Mouse (Mus musculus) forebrain, embryonic 16.5 days (tissue): Measurements from ENCODE around the gene Leprot. TPM values are rescaled to one million over a fixed set of nuclear protein-coding genes. Genes with fewer than 3 reads are reported as not detected.

Experiments
- ATAC-seq: fragments of 200-750 bp; cut with Nextera tagmentation; 2 replicates; pipeline ENCODE4 v1.8.0; 2017; ENCODE audit warnings: mild to moderate bottlenecking, moderate library complexity
- H3K27ac ChIP-seq: fragments of 300-500 bp; sonication (generic); 2 replicates; pipeline ENCODE4 v1.5.1; 2014; ENCODE audit warnings: low read length, control low read depth
- H3K27me3 ChIP-seq: fragments of 300-500 bp; sonication (generic); replicated peaks from 2 replicates; pipeline ENCODE4 v1.6.1; 2014; ENCODE audit warnings: low read length; ENCODE audit not compliant: control insufficient read depth, insufficient read depth
- H3K36me3 ChIP-seq: fragments of 300-500 bp; sonication (generic); 2 replicates; pipeline ENCODE4 v1.6.1; 2014; ENCODE audit not compliant: control insufficient read depth, insufficient read depth
- H3K4me1 ChIP-seq: fragments of 300-500 bp; sonication (generic); replicated peaks from 2 replicates; pipeline ENCODE4 v1.6.1; 2014; ENCODE audit warnings: low read length; ENCODE audit not compliant: control insufficient read depth, insufficient read depth
- H3K4me2 ChIP-seq: fragments of 300-500 bp; sonication (generic); 2 replicates; pipeline ENCODE4 v1.6.1; 2014; ENCODE audit warnings: mild to moderate bottlenecking, low read length, control low read depth
- H3K4me3 ChIP-seq: fragments of 300-500 bp; sonication (generic); replicated peaks from 2 replicates; pipeline ENCODE4 v1.5.1; 2014; ENCODE audit warnings: mild to moderate bottlenecking, low read length, control low read depth
- H3K9ac ChIP-seq: fragments of 300-500 bp; sonication (generic); replicated peaks from 2 replicates; pipeline ENCODE4 v1.6.1; 2014; ENCODE audit warnings: low read depth, low read length, control low read depth
- H3K9me3 ChIP-seq: fragments of 300-500 bp; sonication (generic); 2 replicates; pipeline ENCODE4 v1.6.1; 2016; ENCODE audit warnings: low read length; ENCODE audit not compliant: control insufficient read depth
- WGBS: fragments of 180-500 bp; shearing (Covaris S2); extraction: QIAGEN DNeasy Blood & Tissue Kit; methylation state at CpG from one replicate; pipeline ENCODE4 v1.1.7; 2014; 5-methylcytosine and 5-hydroxymethylcytosine counted together
- polyA plus RNA-seq: library from polyadenylated mRNA; unstranded; fragments of >200 nt; fragmentation: Nextera tagmentation; extraction: Ambion mirVana; gene quantifications from 2 replicates; pipeline ENCODE4 v1.2.1, GENCODE M21; 2015

Gene Leprot
- polyA plus RNA-seq, 1 experiment from 2014 or later = 92.5 TPM

DNA sequence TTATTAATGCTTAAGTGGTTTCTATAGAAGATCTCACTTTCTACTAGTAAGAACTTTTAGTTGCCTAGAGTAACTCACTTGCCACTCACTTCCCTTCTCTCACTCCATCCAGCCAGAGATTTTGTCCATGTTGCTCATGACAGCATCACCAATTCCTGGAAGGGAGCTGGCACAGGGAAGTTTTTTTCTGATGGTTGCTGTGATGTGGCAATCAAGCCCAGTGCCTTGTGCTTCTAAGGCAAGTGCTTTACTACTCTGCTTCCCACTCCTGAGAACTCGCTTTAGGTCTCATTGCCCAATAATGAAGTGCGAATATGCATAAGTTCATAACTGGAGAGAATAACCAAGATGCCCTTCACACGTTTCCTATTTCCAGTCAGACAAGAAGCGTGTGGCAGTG lies 35.1 kb downstream of the Leprot start:
- Histone ChIP-seq H3K36me3 (no peaks in the 10 kb centered on the region), H3K27ac (no peak overlapping the region), H3K27me3 (no peaks in the 10 kb centered on the region), H3K9ac (no peak overlapping the region), H3K4me3 (no peak overlapping the region), H3K9me3 (no peaks in the 10 kb centered on the region), H3K4me2 (no peak overlapping the region), H3K4me1 (no peaks in the 10 kb centered on the region)
- ATAC-seq = no peak
- WGBS = 90% methylated on average over 4 of the region's 4 CpGs

DNA sequence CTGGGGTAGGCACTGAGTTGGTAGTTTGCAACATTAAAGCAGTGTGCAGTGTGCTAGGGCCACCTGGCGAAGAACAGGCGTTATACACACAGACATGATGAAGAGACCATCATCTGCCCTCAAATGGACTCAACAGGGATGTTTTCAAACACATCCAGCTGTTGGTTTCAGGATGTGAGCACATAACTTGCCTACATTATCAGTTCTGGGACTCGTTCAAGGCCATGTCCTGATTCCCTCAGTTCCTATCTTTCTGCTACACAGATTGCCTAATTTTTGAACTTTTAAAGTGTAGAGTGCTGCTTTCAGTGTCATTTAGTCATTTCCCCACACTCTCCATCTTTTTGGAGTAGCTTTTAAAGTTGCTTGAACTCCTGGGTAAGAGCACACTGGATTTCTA lies 35.6 kb downstream of the Leprot start:
- ATAC-seq = no peak
- no peaks in the 10 kb centered on the region for H3K36me3 ChIP-seq
- H3K9me3 ChIP-seq = no peaks in the 10 kb centered on the region
- no peaks in the 10 kb centered on the region for H3K27me3 ChIP-seq
- no peak overlapping the region for H3K4me3 ChIP-seq
- no peaks in the 10 kb centered on the region for H3K4me1 ChIP-seq
- no peak overlapping the region for H3K9ac ChIP-seq
- no peak overlapping the region for H3K27ac ChIP-seq
- H3K4me2 ChIP-seq = no peak overlapping the region
- 89% methylated on average over 3 of the region's 3 CpGs for WGBS

DNA sequence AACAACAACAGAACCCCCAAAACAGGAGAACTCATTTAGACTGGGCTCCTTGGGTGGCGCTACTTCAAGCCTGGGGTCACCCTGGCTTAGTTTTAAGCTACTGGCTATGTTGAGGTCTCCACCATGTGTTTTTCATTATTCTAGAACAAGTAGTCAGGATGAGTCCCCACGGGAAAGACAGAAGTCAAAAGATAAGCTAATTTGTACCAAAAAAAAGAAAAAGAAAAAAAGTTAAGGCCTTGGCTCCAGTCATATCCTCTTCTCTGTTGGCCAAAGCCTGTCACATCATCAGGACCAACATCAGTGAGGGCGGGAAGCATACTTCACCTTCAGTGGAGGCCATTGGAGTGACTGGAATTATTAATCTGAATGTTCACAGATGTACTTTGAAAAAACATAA lies 37.3 kb downstream of the Leprot start:
- H3K9me3 ChIP-seq = no peaks in the 10 kb centered on the region
- H3K9ac ChIP-seq = no peak overlapping the region
- H3K4me2 ChIP-seq = no peak overlapping the region
- ATAC-seq = no peak
- H3K4me3 ChIP-seq = no peak overlapping the region
- no peaks in the 10 kb centered on the region for H3K36me3 ChIP-seq
- H3K4me1 ChIP-seq = no peaks in the 10 kb centered on the region
- no peak overlapping the region for H3K27ac ChIP-seq
- no peaks in the 10 kb centered on the region for H3K27me3 ChIP-seq
- WGBS = 87% methylated on average over 3 of the region's 3 CpGs

DNA sequence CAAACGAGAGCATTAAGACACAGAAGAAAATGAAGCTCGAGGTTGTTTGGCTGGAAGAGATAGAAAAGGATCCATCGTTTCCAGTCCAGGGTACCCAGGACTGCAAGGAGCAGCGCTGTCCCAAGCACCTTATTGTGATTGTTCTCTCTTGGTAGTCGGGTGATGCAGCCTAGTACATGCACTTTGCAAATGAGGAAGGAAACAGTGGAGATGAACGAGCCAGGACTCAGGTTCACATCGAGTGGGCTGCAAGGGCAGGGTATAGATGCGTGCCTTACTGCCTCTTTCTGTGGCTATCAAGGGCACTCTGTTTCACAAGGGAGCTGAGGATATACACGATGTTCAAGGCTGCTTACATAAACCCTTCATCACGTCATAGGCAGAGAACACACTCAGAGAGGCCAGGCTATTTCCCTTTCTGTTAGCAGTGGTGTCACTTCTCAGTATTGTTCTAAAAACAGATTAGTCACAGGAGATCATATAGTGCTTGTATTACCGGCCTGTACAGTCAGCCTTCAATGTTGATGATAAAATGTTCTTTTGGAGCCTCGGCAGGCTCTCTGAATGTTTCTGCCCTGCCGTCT lies 38.8 kb downstream of the Leprot start:
- H3K27me3 ChIP-seq = no peaks in the 10 kb centered on the region
- no peaks in the 10 kb centered on the region for H3K4me1 ChIP-seq
- no peak overlapping the region for H3K4me2 ChIP-seq
- H3K9ac ChIP-seq = no peak overlapping the region
- no peaks in the 10 kb centered on the region for H3K36me3 ChIP-seq
- H3K9me3 ChIP-seq = no peaks in the 10 kb centered on the region
- no peak for ATAC-seq
- H3K4me3 ChIP-seq = no peak overlapping the region
- 82% methylated on average over 13 of the region's 13 CpGs for WGBS
- H3K27ac ChIP-seq = no peak overlapping the region

DNA sequence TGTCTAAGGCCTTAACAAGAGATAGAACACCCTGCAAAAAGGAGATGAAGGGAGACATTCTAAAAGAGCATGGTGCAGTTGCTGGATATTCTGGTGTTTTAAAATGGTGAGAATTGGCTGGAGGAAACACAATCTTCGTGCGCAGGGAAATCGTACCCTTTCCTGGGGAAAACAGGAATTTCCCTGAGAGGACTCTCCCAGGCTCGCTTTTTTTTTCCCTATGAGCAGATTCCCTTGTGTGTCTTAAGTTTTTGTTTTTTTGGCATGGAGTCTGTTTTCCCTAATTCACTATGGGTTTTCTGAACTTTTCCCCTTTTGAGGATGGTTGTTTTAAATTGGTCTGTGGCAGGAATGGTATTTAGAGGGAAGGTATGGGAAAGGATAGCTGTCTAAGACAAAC lies 41.7 kb downstream of the Leprot start:
- H3K4me2 ChIP-seq = no peak overlapping the region
- no peak overlapping the region for H3K9ac ChIP-seq
- no peaks in the 10 kb centered on the region for H3K4me1 ChIP-seq
- no peak overlapping the region for H3K27ac ChIP-seq
- H3K36me3 ChIP-seq = no peaks in the 10 kb centered on the region
- no peak for ATAC-seq
- 93% methylated on average over 4 of the region's 4 CpGs for WGBS
- H3K9me3 ChIP-seq = no peaks in the 10 kb centered on the region
- H3K4me3 ChIP-seq = no peak overlapping the region
- H3K27me3 ChIP-seq = no peaks in the 10 kb centered on the region

DNA sequence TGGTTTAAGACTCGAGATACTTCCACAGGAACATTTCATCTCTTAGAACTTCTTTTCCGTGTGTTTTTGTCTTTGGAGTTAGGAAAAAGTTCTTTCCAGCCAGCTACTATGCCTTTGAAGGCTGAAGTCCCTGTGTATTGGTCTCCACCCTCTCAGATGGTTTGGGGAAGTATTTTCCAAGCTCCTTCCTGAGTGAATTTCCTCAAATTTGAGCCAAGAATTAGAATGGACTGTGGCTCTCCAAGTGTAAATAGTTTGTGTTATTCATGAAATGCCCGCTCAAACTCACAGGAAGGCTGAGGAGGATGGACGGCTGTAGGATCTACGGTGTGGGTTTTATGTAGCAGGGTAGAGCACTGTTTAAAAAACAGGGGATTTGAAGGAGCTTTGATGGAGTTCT lies 42.1 kb downstream of the Leprot start:
- no peak overlapping the region for H3K27ac ChIP-seq
- no peaks in the 10 kb centered on the region for H3K36me3 ChIP-seq
- no peak for ATAC-seq
- H3K4me3 ChIP-seq = no peak overlapping the region
- no peaks in the 10 kb centered on the region for H3K9me3 ChIP-seq
- H3K9ac ChIP-seq = no peak overlapping the region
- WGBS = 80% methylated on average over 5 of the region's 5 CpGs
- H3K4me2 ChIP-seq = no peak overlapping the region
- no peaks in the 10 kb centered on the region for H3K27me3 ChIP-seq
- H3K4me1 ChIP-seq = no peaks in the 10 kb centered on the region

DNA sequence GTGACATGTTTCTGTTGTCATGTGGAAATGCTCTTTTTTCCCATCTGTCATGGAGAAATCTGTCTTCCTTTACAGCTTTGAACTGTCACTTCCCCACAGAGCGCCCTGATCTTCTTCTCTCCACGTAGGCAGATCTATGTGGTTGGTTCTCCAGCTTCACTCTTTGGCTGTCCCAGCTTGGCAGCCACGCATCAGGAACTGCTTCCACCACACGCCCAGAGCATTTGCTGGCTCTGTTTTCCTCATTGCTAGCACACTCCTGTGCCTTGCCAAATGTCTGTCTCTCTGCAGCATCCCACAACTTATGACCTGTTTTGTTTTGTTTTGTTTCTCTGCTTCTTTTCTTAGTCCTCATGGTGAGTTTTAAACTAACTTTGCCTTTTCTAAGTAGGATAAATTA lies 45.4 kb downstream of the Leprot start:
- no peaks in the 10 kb centered on the region for H3K27me3 ChIP-seq
- no peaks in the 10 kb centered on the region for H3K4me1 ChIP-seq
- H3K4me3 ChIP-seq = no peak overlapping the region
- H3K36me3 ChIP-seq = no peaks in the 10 kb centered on the region
- H3K4me2 ChIP-seq = no peak overlapping the region
- no peak overlapping the region for H3K27ac ChIP-seq
- H3K9me3 ChIP-seq = no peaks in the 10 kb centered on the region
- 78% methylated on average over 4 of the region's 4 CpGs for WGBS
- ATAC-seq = no peak
- H3K9ac ChIP-seq = no peak overlapping the region

DNA sequence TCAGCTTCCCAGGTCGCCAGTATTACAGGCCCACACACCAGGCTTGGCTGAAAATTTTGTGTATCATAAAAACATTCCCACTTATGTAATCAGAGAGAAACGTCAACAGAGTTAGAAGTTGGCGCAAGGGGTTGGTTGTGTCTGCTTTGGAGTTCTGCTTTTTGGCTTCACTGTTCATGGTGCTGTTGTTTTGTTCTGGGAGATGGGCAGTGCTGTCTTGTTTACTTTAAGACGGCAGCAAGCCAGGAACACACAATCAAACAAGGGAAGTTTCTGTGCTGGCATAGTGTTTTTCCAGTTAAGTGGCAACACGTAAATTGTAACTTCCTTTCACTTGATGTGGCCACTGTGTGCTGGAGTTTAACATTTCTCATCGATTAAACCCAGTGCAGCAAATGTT lies 47.0 kb downstream of the Leprot start:
- Histone ChIP-seq H3K36me3 (no peaks in the 10 kb centered on the region), H3K27me3 (no peaks in the 10 kb centered on the region)
- ATAC-seq = no peak

DNA sequence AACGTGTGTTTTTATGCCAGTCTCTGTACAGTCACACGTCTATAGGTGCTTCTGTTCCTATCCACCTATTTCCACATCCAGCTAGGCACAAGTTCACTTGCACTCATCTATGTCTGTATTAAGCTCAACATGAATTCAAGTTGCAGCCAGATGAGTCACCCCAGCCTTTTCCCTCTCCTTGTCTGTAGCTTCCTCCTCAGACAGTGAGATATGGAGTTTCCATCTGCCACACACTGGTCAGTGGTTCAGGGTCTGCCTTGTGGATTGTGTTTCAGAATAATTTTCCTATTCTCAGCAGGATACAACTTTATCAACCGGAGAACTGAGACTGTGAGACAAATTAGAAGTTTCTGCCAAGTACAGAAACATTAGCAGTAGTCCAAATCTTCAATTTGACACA lies 49.7 kb downstream of the Leprot start:
- Histone ChIP-seq H3K9ac (no peak overlapping the region), H3K4me2 (no peak overlapping the region), H3K27ac (no peak overlapping the region), H3K4me1 (no peaks in the 10 kb centered on the region), H3K27me3 (no peaks in the 10 kb centered on the region), H3K36me3 (no peaks in the 10 kb centered on the region), H3K9me3 (no peaks in the 10 kb centered on the region), H3K4me3 (no peak overlapping the region)
- 79% methylated on average over 3 of the region's 3 CpGs for WGBS
- no peak for ATAC-seq

More for the DNA sequence above, 47.0 kb downstream of the Leprot start:
- no peak overlapping the region for H3K9ac ChIP-seq
- WGBS = 80% methylated on average over 6 of the region's 6 CpGs
- H3K4me2 ChIP-seq = no peak overlapping the region
- H3K27ac ChIP-seq = no peak overlapping the region
- no peaks in the 10 kb centered on the region for H3K4me1 ChIP-seq
- no peak overlapping the region for H3K4me3 ChIP-seq
- no peaks in the 10 kb centered on the region for H3K9me3 ChIP-seq

DNA sequence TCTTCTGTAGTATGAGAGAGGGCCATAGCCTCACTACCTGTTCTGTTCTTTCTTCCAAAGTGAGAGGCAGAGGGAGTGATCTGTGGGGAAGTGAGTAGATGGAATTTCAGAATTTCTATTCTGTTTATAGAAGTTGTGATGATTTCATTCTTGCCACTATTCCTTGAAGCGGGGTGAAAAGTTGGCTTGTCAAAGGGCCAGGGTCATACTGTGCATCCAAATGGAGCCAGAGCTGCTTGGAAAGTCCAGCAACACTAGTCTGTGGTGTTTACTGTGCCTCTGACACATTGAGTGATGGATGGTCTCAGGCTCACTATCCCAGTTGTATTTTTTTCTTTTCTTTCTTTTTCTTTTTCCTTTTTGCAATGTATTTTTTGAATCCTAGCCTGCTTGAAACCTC lies 51.9 kb downstream of the Leprot start:
- Histone ChIP-seq H3K4me1 (no peaks in the 10 kb centered on the region), H3K9me3 (no peaks in the 10 kb centered on the region), H3K9ac (no peak overlapping the region), H3K4me2 (no peak overlapping the region), H3K27me3 (no peaks in the 10 kb centered on the region), H3K36me3 (no peaks in the 10 kb centered on the region), H3K4me3 (no peak overlapping the region), H3K27ac (no peak overlapping the region)
- no peak for ATAC-seq
- 73% methylated on average over 1 of the region's 1 CpGs for WGBS
